Mouse (Mus musculus): ENCODE results near the gene Tnfaip8l1. TPM values are rescaled to one million over a fixed set of nuclear protein-coding genes. Genes with fewer than 3 reads are reported as not detected.

Tnfaip8l1 gene
- polyA plus RNA-seq, 1 experiment from 2014 or later, result 11.0 TPM

DNA sequence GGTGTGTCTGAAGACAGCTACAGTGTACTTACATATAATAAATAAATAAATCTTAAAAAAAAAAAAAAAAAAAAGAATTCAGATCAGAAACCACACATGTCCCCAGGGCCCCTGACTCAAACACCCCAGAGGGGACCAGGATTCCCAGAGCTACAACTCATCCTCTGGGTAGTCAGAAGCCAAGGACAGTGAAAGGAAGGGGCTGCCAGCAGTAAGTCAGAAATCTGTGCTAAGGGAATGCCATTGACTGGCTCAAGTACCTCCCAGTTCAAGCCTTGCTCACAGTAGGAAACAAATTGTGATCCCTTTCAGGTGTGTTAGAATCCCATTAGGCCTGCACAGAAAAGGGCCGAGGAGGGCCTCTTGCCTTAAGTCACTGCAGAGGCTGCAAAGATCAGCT, 52.0 kb downstream of the Tnfaip8l1 start:
- Histone ChIP-seq H3K4me2 (ENCODE audit: low read depth) (no peak overlapping the region), H3K4me1 (ENCODE audit: control insufficient read depth, insufficient read depth, low read length) (peaks cover 12% of the 10 kb centered on the region), H3K36me3 (ENCODE audit: control insufficient read depth, insufficient read depth, low read length) (peaks cover 10% of the 10 kb centered on the region), H3K4me3 (ENCODE audit: low read depth, low read length) (no peak overlapping the region), H3K27me3 (ENCODE audit: control insufficient read depth, insufficient read depth, low read length) (no peaks in the 10 kb centered on the region), H3K9ac (ENCODE audit: low read length) (no peak overlapping the region), H3K9me3 (ENCODE audit: control insufficient read depth, low read length) (no peaks in the 10 kb centered on the region), H3K27ac (ENCODE audit: low read depth, low read length) (no peak overlapping the region)
- DNase-seq (ENCODE audit: low spot score), result no peak
- ATAC-seq (ENCODE audit: insufficient read depth, low FRiP score, low TSS enrichment), result no peak
- 86% methylated on average over 1 of the region's 1 CpGs for WGBS

DNA sequence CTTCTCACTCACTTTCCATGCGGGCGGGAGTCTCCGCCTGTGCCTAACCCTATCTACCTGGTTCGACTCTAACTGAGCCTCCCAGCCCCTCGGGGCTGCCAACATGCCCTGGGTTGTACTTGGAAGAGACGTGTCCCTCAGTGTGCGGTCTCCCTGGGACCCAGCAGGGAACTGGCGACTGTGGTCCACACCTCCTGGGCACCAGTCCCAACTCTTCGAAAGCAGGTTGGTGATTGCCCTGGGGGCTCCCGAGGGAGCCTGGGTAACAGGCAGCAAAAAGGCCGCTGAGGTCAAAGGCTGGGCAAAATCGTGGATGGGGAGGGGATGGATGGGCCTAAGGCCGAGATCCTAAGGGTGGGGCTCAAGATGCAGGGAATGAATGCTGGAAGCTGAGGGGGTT, 55.4 kb downstream of the Tnfaip8l1 start:
- peak overlapping the region; percentile 71 for H3K4me2 ChIP-seq (ENCODE audit: low read depth)
- WGBS, result 66% methylated on average over 13 of the region's 13 CpGs
- H3K4me3 ChIP-seq (ENCODE audit: low read depth, low read length), result peak overlapping the region; percentile 93
- peaks cover 12% of the 10 kb centered on the region for H3K4me1 ChIP-seq (ENCODE audit: control insufficient read depth, insufficient read depth, low read length)
- peak overlapping the region; percentile 89 for H3K9ac ChIP-seq (ENCODE audit: low read length)
- ATAC-seq (ENCODE audit: insufficient read depth, low FRiP score, low TSS enrichment) (no peak), DNase-seq (ENCODE audit: low spot score) (no peak)
- H3K27ac ChIP-seq (ENCODE audit: low read depth, low read length), result no peak overlapping the region
- H3K36me3 ChIP-seq (ENCODE audit: control insufficient read depth, insufficient read depth, low read length), result no peaks in the 10 kb centered on the region
- no peaks in the 10 kb centered on the region for H3K9me3 ChIP-seq (ENCODE audit: control insufficient read depth, low read length)
- H3K27me3 ChIP-seq (ENCODE audit: control insufficient read depth, insufficient read depth, low read length), result no peaks in the 10 kb centered on the region

DNA sequence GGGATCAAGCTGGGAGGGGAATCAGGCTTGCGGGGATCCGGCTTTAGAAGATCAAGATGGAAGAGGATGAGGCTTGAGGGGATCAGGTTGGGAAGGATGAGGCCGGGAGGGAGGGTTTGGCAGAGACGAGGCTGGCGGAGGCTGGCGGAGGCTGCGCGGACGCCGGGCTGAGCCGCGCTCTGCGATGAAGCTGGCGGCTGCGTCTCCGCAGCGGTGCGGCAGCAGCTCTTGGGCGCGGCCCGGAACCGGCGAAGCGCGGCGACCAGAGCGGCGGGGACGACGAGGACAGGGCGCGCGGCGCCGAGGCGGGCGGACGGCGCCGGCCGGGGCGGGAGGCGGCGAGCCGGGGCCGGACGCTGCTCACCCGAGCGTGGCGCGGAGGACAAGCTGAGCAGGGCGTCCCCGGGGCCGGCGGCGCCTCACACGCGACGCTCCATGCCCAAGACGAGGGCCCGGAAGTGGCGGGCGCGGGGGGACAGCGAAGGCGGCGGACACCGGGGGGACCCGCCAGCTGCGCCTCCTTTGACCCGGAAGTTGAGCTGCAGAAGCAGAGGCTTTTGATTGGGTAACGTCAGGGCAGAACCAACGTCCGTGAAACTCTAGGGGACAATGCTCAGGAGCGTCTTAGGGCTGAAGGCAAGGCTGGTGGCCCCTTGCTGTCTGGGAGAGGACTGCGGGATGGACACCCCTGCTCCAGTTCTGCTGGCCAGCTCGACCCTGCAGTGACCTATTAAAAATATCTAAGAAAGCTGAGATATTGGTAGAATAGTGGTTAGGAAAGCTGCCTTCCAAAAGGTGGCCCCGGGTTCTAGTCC, 56.3 kb downstream of the Tnfaip8l1 start, which contains the start of gene Dpp9:
Dpp9 (minus strand) TSS at position 529 of the 815 bp plus-strand sequence.
- Histone ChIP-seq H3K4me3 (ENCODE audit: low read depth, low read length) (peak within 1 kb of the TSS; percentile 93), H3K9ac (ENCODE audit: low read length) (peak within 1 kb of the TSS; percentile 89), H3K36me3 (ENCODE audit: control insufficient read depth, insufficient read depth, low read length) (no peaks in the 10 kb centered on the region), H3K9me3 (ENCODE audit: control insufficient read depth, low read length) (no peaks in the 10 kb centered on the region), H3K4me2 (ENCODE audit: low read depth) (peak within 1 kb of the TSS; percentile 71), H3K4me1 (ENCODE audit: control insufficient read depth, insufficient read depth, low read length) (peaks cover 12% of the 10 kb centered on the region), H3K27ac (ENCODE audit: low read depth, low read length) (peak within 1 kb of the TSS; percentile 75), H3K27me3 (ENCODE audit: control insufficient read depth, insufficient read depth, low read length) (no peaks in the 10 kb centered on the region)
- peak; percentile 91 for DNase-seq (ENCODE audit: low spot score)
- peak; percentile 100 for ATAC-seq (ENCODE audit: insufficient read depth, low FRiP score, low TSS enrichment)
- under 1% methylated on average over 66 of the region's 78 CpGs for WGBS

DNA sequence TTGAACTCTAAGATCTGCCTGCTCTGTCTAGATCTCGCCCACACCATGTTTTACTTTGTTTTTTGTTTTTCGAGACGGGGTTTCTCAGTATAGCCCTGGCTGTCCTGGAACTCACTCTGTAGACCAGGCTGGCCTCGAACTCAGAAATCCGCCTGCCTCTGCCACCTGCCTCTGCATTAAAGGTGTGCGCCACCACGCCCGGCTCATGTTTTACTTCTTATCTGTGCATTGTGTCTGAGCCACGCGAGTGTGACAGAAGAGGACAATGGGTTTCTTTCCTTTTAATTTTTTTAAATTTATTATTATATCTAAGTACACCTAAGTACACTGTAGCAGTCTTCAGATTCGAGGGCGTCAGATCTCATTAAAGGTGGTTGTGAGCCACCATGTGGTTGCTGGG, 57.0 kb downstream of the Tnfaip8l1 start:
- 48% methylated on average over 12 of the region's 12 CpGs for WGBS
- H3K27me3 ChIP-seq (ENCODE audit: control insufficient read depth, insufficient read depth, low read length), result no peaks in the 10 kb centered on the region

DNA sequence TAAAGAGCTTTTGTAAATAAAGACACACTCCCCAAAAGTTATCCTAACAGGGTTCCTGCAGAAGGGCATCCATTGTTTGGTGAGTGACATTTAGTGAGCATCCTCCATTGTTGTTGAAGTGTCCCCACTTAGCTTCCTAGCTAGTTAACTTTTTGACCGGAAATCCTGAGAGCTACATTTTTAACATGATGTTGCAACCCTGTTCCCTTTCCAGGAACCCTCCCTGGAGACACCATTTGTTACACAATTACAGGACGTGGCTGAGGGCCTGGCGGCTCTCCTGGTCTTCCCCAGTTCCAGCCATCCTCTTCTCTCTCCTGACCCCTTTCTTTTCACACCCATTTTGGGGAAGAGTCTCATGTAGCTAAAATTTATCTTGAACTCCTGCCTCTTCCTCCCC, 57.5 kb downstream of the Tnfaip8l1 start:
- DNase-seq (ENCODE audit: low spot score) (no peak), ATAC-seq (ENCODE audit: insufficient read depth, low FRiP score, low TSS enrichment) (no peak)
- no peaks in the 10 kb centered on the region for H3K27me3 ChIP-seq (ENCODE audit: control insufficient read depth, insufficient read depth, low read length)
- H3K4me3 ChIP-seq (ENCODE audit: low read depth, low read length), result no peak overlapping the region
- WGBS, result 63% methylated on average over 3 of the region's 3 CpGs
- H3K9me3 ChIP-seq (ENCODE audit: control insufficient read depth, low read length), result no peaks in the 10 kb centered on the region
- H3K9ac ChIP-seq (ENCODE audit: low read length), result no peak overlapping the region
- no peak overlapping the region for H3K4me2 ChIP-seq (ENCODE audit: low read depth)
- H3K36me3 ChIP-seq (ENCODE audit: control insufficient read depth, insufficient read depth, low read length), result no peaks in the 10 kb centered on the region
- peaks cover 12% of the 10 kb centered on the region for H3K4me1 ChIP-seq (ENCODE audit: control insufficient read depth, insufficient read depth, low read length)
- H3K27ac ChIP-seq (ENCODE audit: low read depth, low read length), result no peak overlapping the region

More for the DNA sequence above, 57.0 kb downstream of the Tnfaip8l1 start:
- peak; percentile 38; the same call in 1 of the 2 replicates for ATAC-seq (ENCODE audit: insufficient read depth, low FRiP score, low TSS enrichment)
- Histone ChIP-seq H3K27ac (ENCODE audit: low read depth, low read length) (peak overlapping the region; percentile 39; the same call in 1 of the 2 replicates), H3K4me1 (ENCODE audit: control insufficient read depth, insufficient read depth, low read length) (peaks cover 12% of the 10 kb centered on the region), H3K4me2 (ENCODE audit: low read depth) (peak overlapping the region; percentile 71), H3K9me3 (ENCODE audit: control insufficient read depth, low read length) (no peaks in the 10 kb centered on the region), H3K9ac (ENCODE audit: low read length) (peak overlapping the region; percentile 89), H3K4me3 (ENCODE audit: low read depth, low read length) (peak overlapping the region; percentile 93), H3K36me3 (ENCODE audit: control insufficient read depth, insufficient read depth, low read length) (no peaks in the 10 kb centered on the region)
- no peak for DNase-seq (ENCODE audit: low spot score)

Small RNAs within 50 kb of the gene (microRNA-seq; reads per million reads assigned to microRNA genes)
- gene Gm44397, result not detected

Other genes starting within 250 kb of the Tnfaip8l1 start
- 6.1 TPM in 2 replicates for gene Zfp119b, start 213.0 kb upstream of the Tnfaip8l1 start, polyA plus RNA-seq (2014; fragmentation: Nextera tagmentation; extraction: Ambion mirVana)
- gene Ebi3, start 209.8 kb upstream of the Tnfaip8l1 start, polyA plus RNA-seq (2014; fragmentation: Nextera tagmentation; extraction: Ambion mirVana), result 2.1 and 2.3 TPM in 2 replicates
- gene Yju2, start 203.4 kb upstream of the Tnfaip8l1 start, polyA plus RNA-seq (2014; fragmentation: Nextera tagmentation; extraction: Ambion mirVana), result 19.2 and 25.1 TPM in 2 replicates
- gene Shd, start 192.0 kb upstream of the Tnfaip8l1 start, polyA plus RNA-seq (2014; fragmentation: Nextera tagmentation; extraction: Ambion mirVana), result 89.7 and 95.3 TPM in 2 replicates
- gene Fsd1, start 176.0 kb upstream of the Tnfaip8l1 start, polyA plus RNA-seq (2014; fragmentation: Nextera tagmentation; extraction: Ambion mirVana), result 68.3 and 86.8 TPM in 2 replicates
- 5.4 and 6.3 TPM in 2 replicates for gene Stap2, start 156.9 kb upstream of the Tnfaip8l1 start, polyA plus RNA-seq (2014; fragmentation: Nextera tagmentation; extraction: Ambion mirVana)
- 157 and 176 TPM in 2 replicates for gene Mpnd, start 156.8 kb upstream of the Tnfaip8l1 start, polyA plus RNA-seq (2014; fragmentation: Nextera tagmentation; extraction: Ambion mirVana)
- 122 and 125 TPM in 2 replicates for gene Sh3gl1, start 125.8 kb upstream of the Tnfaip8l1 start, polyA plus RNA-seq (2014; fragmentation: Nextera tagmentation; extraction: Ambion mirVana)
- 23.5 and 25.0 TPM in 2 replicates for gene Chaf1a, start 122.0 kb upstream of the Tnfaip8l1 start, polyA plus RNA-seq (2014; fragmentation: Nextera tagmentation; extraction: Ambion mirVana)
- 45.3 and 45.6 TPM in 2 replicates for gene Ubxn6, start 87.4 kb upstream of the Tnfaip8l1 start, polyA plus RNA-seq (2014; fragmentation: Nextera tagmentation; extraction: Ambion mirVana)
- gene Hdgfl2, start 82.8 kb upstream of the Tnfaip8l1 start, polyA plus RNA-seq (2014; fragmentation: Nextera tagmentation; extraction: Ambion mirVana), result 124 and 136 TPM in 2 replicates
- gene Plin4, start 52.7 kb upstream of the Tnfaip8l1 start, polyA plus RNA-seq (2014; fragmentation: Nextera tagmentation; extraction: Ambion mirVana), result 0.13 TPM in 1 of 2 replicates, not detected in the other
- gene Plin5, start 44.9 kb upstream of the Tnfaip8l1 start, polyA plus RNA-seq (2014; fragmentation: Nextera tagmentation; extraction: Ambion mirVana), result 0.16 and 0.23 TPM in 2 replicates
- not detected in 2 replicates for gene Lrg1, start 40.5 kb upstream of the Tnfaip8l1 start, polyA plus RNA-seq (2014; fragmentation: Nextera tagmentation; extraction: Ambion mirVana)
- gene Sema6b, start 22.1 kb upstream of the Tnfaip8l1 start, polyA plus RNA-seq (2014; fragmentation: Nextera tagmentation; extraction: Ambion mirVana), result 3.9 and 4.3 TPM in 2 replicates
- 67.7 and 71.2 TPM in 2 replicates for gene Mydgf, start 21.4 kb downstream of the Tnfaip8l1 start, polyA plus RNA-seq (2014; fragmentation: Nextera tagmentation; extraction: Ambion mirVana)
- gene Dpp9, start 56.4 kb downstream of the Tnfaip8l1 start, polyA plus RNA-seq (2014; fragmentation: Nextera tagmentation; extraction: Ambion mirVana), result 39.1 and 42.5 TPM in 2 replicates
- gene Fem1a, start 94.3 kb downstream of the Tnfaip8l1 start, polyA plus RNA-seq (2014; fragmentation: Nextera tagmentation; extraction: Ambion mirVana), result 16.8 and 18.3 TPM in 2 replicates
- 2.4 and 2.5 TPM in 2 replicates for gene Ticam1, start 114.3 kb downstream of the Tnfaip8l1 start, polyA plus RNA-seq (2014; fragmentation: Nextera tagmentation; extraction: Ambion mirVana)
- 33.0 and 37.8 TPM in 2 replicates for gene Plin3, start 130.4 kb downstream of the Tnfaip8l1 start, polyA plus RNA-seq (2014; fragmentation: Nextera tagmentation; extraction: Ambion mirVana)
- not detected in 2 replicates for gene Arrdc5, start 137.8 kb downstream of the Tnfaip8l1 start, polyA plus RNA-seq (2014; fragmentation: Nextera tagmentation; extraction: Ambion mirVana)
- gene Uhrf1, start 140.8 kb downstream of the Tnfaip8l1 start, polyA plus RNA-seq (2014; fragmentation: Nextera tagmentation; extraction: Ambion mirVana), result 116 and 128 TPM in 2 replicates
- gene Kdm4b, start 163.6 kb downstream of the Tnfaip8l1 start, polyA plus RNA-seq (2014; fragmentation: Nextera tagmentation; extraction: Ambion mirVana), result 53.5 and 59.9 TPM in 2 replicates

Measured in neural tube, embryonic 11.5 days (tissue).